Mouse (Mus musculus): Measurements from ENCODE around the gene Ptpn1.

GRCm38 (mm10) chr2:167919081-167919480 lies 12.8 kb upstream of the Ptpn1 start:
- TF ChIP-seq CTCF (IDR thresholded peaks at IDR 0.05; ENCODE audit: low read depth) (no peak), EP300 (IDR thresholded peaks at IDR 0.05; ENCODE audit: low read depth) (no peak)

All from liver, embryonic 14.5 days (tissue).